Mouse (Mus musculus) neural tube, embryonic 10.5 days (tissue): Measurements from ENCODE around the gene Nap1l5.

ENCODE experiments used
- DNase-seq: peaks from one replicate; pipeline ENCODE4 v3.0.0-alpha.2; 2017; ENCODE audit warnings: low spot score; ENCODE audit errors: extremely low spot score

Nap1l5 gene

DNA sequence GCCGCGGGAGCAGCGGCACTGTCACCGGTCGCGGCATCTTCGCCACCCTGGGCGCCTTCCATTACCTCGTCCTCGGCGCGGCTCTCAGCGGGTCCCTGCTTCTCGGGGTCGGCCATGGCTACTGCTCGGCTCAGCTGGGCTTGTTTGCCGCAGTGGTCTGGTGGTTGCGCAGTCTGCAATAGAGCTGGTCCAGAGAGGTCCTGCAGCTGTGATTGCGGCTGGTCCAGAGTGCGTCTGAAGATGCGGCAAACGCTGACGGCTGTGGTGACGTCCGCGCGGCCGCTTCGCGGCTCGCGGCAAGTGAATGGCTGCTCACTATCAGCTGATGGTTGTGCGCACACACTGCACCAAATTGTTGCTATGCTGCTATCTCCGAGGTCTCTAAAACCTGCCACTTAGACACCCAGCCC, at the start of gene Nap1l5:
TSS of gene Nap1l5 (minus strand) at position 225 of the 410 bp plus-strand sequence.
- DNase-seq = peak; percentile 44

DNA sequence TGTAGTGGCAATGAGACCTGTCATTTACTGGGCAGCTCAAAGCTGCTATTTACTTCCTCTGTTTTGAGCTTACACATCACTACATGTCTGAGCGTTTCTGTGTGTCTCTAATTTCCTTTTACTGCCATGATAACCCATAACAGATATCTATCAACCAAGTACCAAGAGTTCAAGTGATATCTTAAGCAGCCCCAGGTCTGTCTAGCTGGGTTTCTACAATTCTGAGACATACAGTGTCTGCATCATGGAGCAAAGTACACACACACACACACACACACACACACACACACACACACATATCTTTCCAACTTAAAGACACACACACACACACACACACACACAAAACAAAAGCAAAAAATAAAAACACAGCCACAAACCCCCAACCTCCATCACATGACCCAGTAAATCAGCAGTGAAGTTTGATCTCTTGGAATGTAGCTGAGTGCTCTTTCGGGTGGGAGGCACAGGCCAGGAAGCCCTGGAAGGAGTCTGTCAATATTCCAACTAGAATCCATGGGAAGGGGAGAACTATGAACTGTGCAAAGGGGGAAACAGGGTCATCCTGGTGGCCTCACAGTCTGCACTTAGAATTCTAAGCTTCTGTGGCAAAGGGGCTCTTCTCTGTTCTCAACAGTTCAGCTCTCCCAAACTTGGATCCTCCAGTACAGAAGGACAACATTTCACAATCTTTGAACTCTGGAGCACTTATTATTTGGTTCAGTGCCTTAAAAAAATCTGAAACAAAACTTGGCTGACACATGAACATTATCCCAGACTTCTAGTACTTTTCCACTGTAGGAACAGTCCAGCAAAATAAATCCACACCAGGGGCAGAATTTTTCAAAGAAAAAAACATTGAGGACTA, 44.5 kb upstream of the Nap1l5 start:
- DNase-seq = no peak

DNA sequence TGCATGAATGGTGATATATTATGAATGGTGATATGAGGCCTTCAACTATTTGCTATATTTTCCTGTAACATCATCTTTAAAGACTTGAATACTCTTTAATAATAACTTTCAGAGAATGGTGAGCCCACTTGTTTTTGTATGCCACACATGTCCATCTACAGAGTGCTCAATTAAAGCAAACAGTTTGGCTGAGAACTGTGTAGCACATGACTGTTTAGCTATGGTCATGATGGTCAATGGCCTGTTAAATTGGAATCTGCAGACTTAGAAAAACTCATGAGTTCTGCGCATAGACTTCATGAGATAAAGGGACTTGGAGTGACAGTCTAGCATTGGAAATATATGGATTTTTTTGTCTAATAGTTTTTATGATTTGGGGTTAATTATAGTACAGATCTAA, 43.5 kb upstream of the Nap1l5 start:
- DNase-seq = no peak

DNA sequence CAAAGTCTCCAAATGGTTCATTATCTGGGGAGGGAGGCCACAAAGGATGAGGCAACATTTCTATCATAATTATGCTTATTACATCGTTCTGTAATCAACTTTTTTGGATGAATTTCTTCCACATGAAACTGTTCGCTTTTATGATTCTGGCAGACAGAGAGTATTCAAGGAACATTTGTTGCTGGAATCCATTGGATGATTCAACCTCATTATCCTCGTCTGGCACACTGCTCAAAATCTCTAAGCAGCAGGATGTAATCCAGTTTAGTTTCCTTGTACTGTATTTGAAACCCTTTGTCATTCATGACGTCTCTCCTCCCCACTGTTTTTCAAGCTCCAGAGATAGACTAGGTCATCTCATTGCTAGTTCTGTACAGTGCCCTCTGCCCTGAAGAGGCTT, 40.0 kb upstream of the Nap1l5 start:
- no peak for DNase-seq

DNA sequence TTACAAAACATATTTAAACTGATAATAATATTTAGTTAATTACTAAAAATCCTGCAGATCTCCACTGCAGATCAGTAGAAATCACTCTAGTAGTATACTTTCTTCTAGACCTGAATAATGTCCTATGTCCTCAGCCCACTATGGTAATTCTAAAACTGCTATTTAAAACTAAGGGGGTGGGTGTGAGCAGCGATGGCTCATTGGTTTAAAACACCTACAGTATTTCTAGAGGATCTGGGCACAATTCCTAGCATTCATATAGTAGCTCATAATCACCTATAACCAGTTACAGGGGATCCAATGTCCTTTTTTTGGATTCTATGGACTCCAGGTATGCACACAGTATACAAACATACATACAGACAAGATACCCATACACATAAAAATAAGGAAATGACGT, 39.4 kb upstream of the Nap1l5 start:
- DNase-seq = no peak

DNA sequence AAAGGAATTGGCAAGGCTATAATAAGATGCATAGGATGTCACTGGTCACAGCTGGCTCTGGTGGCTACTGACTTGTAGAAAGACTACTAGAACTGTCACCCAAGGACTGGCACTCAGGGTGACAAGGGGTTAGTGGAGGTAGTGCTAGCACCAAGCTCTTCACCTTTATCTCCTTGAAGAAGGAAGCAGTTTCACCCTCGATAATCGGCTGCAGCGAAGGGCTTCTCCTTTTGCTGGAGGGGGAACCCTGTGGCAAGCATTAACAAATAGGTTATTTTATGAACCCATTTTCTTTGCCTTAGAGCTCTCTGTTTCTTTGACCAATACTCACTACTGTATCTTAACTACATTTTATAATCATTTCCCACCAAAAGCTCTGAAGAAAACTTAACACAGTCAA, 37.1 kb upstream of the Nap1l5 start:
- no peak for DNase-seq

DNA sequence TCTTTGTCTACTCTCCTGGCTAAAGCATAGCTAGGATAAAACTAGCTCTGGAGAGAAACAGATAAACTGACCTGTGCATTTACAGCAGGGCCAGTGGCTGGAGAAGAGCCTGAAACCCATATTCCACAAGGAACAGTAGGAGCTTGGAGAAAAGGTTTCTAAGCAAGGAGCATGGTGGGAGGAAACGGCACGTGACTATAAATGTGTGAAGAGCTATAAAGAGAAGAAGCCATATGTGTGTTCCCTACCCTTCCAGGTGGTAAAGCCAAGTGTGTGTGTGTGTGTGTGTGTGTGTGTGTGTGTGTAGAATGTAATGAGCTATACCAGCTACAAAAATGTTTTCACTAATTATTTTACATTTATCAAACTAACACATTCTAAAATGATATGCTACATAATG, 35.4 kb upstream of the Nap1l5 start:
- no peak for DNase-seq

DNA sequence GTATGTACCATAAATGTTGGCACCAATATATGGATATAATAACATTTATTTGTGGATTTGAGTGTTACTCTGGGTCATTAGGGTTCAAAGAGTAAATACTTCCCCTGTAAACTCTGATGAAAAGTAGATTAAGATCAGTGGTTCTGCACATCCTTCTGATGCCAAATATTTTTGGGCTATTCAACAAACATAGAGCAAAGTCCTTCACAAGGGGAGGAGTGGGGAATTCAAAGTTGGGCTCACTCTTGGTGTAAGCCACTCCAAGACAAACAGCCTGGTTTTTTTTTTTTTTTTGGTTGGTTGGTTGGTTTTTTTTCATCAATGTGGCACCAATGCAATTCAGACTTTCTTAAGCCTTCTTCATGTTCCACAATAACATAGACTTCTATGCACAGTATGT, 30.9 kb upstream of the Nap1l5 start:
- DNase-seq = no peak

DNA sequence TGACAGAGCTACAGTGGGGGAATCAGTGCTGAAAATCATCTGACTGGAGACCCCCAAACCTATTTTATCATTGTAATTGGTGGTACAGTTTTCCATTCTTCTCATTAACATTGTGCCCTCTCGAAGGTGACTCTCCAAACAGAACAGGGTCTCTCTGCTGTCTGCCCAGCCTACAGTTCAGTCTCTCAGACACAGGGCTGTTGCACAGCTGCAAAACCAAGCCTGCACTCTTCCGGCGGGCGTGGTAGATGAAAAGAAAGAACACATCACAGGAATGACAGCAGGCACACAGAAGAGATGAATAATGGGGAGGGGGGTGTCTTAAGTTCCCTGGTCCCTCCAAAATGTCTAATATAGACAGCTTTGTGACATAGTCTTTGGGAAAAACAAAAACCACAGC, 27.3 kb upstream of the Nap1l5 start:
- DNase-seq = no peak

DNA sequence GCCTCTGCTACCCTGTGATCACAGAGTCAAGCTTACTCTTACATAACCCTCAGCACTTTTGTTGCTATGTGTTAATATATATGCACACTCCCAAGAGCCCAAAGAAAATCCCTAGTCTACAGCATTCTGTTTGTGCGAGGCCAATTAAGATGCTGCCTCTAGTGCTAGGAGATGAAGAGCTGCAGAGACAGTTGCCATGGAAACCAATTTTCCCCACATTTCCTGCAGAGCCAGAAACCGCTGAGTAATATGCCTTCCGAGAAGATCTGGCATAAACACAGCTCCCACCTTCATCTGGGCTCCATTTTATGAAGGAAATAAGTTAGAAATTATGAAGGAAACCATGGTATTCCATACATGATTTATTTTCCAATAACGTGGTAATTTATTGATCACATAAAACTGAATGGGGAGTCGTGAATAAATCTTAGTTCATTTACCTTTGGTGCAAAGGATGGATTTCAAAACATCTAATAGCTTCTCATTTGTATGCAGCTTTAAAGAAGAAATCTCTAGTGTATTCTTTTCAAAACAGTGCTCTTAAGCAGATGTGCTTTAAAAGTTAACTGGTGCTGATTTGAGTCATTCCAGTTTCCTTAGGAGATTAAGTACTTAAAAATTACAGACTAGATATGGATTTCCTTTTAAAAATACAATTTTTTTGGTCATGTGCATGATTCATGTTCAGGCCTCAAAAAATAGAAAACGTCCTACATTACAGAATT, 26.5 kb upstream of the Nap1l5 start:
- no peak for DNase-seq

DNA sequence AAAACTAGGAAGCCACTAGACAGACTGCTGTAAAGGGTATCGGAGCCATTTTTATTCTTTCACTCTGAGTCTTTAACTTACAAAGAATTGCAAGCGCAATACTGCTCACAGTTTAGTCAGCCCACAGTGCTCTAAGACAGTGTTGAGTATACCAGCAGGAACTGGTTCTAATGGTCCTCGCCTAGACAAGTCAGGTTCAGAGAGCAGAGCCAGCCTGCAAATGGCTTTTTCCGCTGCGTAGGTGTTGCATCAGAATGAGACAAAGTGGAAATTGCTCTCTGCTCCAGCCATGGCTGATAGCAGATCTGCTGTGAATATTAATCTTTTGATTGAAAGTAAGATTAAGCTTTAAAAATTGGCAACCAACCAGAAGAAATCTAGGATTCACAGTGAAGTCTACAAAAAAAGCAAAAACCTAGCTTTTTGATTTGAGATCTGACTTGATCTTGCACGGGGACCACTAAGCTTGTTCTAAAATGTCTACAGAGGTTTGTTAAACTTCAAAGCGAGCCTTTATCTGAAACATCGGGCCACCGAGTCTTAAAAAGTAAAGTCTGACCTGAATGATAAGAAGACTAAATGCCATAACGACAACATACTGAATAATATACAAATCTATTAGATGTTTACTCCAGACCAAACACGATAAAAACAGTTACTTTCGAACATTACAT, 25.8 kb upstream of the Nap1l5 start:
- DNase-seq = no peak

DNA sequence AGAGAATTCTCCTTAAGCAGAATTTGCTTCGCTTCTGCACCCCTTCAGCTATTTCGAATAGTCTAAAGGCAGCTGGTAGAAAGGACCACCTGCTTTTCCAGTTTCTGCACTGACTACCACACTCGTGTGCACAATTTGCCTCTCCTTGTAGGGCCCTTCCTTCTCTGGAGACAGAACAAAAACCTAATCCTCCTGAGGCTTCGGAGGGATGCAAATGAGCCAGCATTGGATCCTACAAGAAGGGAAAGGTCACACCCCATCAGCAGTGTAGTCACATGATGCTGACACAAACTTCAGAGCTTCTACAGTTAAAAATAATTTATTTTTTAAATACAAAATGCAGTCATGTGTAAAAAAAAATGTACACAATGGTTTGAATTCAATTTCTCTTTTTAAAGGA, 24.3 kb upstream of the Nap1l5 start:
- no peak for DNase-seq

DNA sequence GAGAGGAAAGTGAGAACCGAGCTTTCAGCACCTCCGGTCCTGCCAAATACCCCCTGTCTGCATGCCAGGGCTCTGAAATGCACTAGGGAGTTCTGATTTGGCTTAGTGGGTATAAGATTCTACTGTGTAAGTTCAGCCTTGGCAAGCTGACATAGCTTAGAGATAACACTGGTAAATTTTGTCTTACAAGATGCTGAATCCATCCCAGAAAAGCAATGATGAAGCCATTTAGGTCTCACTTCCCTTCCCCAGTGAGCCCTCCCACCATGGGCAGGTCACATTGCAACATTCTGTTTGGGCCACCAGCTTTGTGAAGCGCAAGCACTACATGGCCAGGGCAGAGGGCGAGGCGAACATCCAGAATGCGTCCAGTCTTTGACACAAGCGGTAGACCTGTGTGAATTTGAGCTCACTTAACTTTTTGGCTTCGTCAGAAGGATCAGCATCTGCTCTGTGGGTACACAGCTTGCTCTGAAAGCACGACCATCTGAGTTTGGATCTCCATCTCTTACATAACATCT, 23.1 kb upstream of the Nap1l5 start:
- no peak for DNase-seq

DNA sequence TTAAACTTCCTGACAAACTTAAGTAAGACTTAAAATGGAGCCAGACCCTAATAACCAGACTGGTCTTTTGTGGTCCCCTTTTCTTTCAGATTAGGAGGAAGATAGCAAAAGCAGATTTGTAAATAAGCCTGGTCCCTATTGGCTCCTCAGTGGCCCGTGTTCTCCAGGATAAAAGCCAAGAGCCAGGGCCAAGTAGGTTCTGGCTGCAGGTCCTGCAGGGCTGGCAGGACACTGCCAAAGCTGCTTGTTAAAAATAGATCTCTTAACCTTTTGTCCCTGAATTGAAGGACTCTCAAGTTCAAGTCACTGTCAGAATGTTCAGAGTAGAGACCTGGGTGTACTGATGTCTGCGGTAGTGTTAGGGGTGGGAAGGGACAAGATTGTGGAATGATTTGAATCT, 21.0 kb upstream of the Nap1l5 start:
- no peak for DNase-seq

DNA sequence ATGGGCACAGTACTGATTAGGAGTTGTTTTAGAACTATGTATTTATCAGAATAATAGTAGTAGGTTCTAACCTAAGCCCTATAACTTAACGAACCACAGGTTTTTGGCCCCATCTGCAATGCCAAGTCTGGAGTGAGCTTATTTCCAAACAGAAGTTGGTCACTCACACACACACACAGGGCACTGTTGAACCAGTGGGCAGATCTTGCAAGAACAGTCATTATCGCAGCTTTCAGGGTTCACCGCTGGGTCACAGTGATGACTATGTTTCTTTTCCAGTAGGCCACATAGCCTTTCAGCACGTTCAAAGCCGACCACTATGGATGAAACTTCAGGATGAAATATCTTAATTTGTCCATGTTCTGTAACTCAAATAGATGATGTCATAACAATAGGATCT, 15.6 kb upstream of the Nap1l5 start:
- DNase-seq = no peak

DNA sequence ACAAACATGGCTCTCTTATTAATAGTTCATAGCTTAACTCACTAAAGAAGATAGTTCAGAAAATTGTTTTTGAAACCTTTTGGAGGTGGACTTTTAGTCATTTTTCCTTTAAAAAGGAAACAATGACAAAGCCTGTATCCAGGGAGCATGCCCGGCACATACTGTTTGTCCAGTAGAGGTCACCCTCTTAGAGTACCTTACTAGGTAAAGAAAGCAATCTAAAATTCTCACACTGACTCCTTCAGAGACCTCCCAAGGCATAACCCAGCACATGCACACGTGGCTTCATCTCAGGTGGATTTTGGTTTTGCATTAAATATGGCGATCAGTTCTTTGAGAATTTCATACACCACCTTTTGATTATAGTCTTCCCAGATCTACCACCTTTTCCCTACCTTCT, 14.7 kb upstream of the Nap1l5 start:
- DNase-seq = no peak

DNA sequence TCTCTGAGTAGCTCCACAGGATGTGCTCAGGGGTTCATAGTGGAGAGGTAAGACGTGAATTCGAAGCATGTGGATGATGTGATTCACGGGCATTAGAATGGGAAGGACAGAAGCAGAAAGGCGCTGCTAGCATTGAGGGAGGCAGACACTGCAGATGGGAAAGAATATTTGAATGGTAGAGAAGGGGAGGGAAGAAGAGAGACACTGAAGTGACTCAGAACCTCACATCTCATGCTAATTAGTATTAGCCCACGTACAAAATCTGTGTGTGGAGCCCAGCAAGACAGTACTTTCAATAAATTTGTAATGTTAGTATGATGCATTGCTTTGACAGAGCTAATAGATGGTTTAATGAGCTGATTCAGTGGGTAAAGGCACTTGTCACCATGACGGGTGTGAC, 13.9 kb upstream of the Nap1l5 start:
- DNase-seq = no peak

DNA sequence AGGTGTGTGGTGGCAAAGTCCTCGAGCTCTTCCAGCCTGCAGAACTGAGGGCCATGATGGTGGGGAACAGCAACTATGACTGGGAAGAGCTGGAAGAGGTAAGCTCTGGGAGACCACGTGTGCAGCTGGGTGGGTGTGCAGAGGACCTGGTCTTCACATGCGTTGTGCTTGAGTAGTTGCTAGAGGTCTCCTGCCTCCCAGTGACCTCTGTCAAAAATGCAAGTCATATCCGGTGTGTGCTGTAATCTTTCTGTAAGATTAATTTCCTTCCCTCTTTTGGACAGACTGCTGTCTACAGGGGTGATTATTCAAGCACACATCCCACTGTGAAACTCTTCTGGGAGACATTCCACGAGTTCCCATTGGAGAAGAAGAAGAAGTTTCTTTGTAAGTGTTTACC, 9.6 kb upstream of the Nap1l5 start:
- DNase-seq = no peak

DNA sequence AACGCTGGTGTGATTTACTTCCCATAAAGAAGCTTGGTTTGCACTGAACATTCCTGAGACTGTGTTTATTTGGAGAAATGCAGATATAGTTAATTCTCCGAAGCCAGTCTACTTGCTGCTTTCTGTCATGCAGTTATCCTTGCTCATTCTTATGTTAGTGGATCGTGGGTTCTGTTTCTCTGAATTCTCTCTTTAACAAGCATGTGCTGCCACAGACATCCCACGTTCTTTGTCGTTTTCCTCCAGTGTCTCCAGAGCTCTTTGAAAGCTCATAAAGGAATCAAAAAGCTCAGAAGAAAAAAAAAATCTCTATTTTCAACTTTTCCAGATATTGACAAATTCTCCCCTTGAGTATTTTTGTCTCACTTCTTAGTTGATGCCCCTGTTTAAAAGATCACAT, 7.1 kb upstream of the Nap1l5 start:
- DNase-seq = no peak

DNA sequence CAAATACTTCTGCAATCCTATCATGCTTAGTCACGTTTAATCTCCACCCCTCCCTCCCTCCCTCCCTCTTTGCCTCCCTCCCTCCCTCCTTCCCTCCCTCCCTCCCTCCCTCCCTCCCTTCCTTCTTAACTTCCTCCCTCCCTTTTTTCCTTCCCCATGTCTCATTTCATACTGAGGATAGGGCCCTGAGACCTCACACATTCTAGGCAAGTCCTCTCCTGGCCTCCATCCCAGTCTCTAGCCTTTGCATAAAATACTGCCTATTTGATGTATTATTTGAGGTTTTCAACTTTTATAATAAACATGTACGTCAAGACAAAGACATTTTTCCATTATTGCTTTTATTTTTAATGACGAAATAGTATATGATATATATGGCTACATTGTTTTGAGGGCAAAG, 6.7 kb upstream of the Nap1l5 start:
- no peak for DNase-seq

DNA sequence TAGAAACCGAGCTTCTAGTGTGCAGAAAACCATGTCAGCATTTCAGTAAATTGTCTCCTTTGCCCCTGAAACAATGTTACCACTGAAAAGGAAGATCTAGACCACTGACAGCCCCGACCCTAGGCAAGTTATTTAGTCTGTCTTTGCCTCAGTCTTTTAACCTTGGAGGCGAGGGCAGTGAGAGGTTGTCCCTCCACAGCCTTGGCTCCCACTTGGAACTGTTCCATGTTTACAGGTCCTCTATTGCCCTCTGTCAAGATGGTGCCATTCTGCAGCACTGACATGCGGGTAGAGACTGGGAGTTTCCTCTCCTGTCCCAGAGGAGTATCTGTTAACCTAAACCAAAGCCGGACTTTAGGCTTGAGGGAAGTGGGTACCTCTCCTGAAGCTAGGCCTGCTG, 6.0 kb upstream of the Nap1l5 start:
- DNase-seq = no peak

DNA sequence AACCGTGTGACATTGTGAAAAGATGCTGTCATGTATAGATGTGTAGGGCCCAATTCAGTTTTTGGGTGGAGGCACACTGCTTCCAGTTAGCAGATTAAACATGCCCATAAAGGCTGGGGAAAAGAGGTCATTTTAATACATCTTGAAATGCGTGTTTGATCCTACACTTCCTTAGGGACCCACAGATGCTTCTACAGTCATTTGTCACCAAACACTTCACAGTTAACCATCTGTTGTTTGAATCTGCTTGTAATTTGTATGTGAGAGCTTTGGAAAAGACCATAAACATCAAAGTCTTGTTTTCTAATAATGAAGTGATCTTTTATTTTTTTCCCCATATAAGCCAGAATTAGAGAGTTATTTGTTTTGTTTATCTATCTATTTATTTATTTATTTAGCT, 915 bp upstream of the Nap1l5 start:
- DNase-seq = no peak
